Mouse (Mus musculus) liver, embryonic 14.5 days (tissue): ENCODE measurements around the gene Timm29. TPM values are rescaled to one million over a fixed set of nuclear protein-coding genes. Genes with fewer than 3 reads are reported as not detected.

Experiments used
- ATAC-seq: fragments of 200-750 bp; cut with Nextera tagmentation; 2 replicates; pipeline ENCODE4 v1.8.0; 2017; ENCODE audit warnings: moderate number of reproducible peaks, mild to moderate bottlenecking, moderate library complexity; ENCODE audit not compliant: insufficient read depth
- DNase-seq, 3 experiments: peaks; one replicate each; pipeline ENCODE4 v3.0.0-alpha.2; 2012 to 2013; ENCODE audit warnings: low read depth in 3 of 3, low spot score in 3 of 3
- H3K27ac ChIP-seq: fragments of 300-500 bp; sonication (generic); 2 replicates; pipeline ENCODE4 v1.5.1; 2014; ENCODE audit warnings: moderate library complexity, mild to moderate bottlenecking, control low read depth, inconsistent platforms
- H3K27me3 ChIP-seq: fragments of 300-500 bp; sonication (generic); 2 replicates; pipeline ENCODE4 v1.6.1; 2014; ENCODE audit warnings: mild to moderate bottlenecking, low read length, moderate library complexity; ENCODE audit not compliant: control insufficient read depth, insufficient read depth
- H3K36me3 ChIP-seq: fragments of 300-500 bp; sonication (generic); replicated peaks from 2 replicates; pipeline ENCODE4 v1.6.1; 2014; ENCODE audit warnings: low read depth; ENCODE audit not compliant: control insufficient read depth, insufficient read depth
- H3K4me1 ChIP-seq, 2 experiments: fragments of 200-500 bp in 1 of 2; fragments of 300-500 bp in 1 of 2; sonication (generic) in 1 of 2; replicated peaks; 2 replicates each; pipeline ENCODE4 v1.6.1; 2012 to 2014; ENCODE audit warnings: antibody characterized with exemption in 1 of 2, inconsistent platforms in 1 of 2, low read length in 1 of 2; ENCODE audit not compliant: control insufficient read depth in 2 of 2, insufficient read depth in 2 of 2
- H3K4me2 ChIP-seq: fragments of 300-500 bp; sonication (generic); 2 replicates; pipeline ENCODE4 v1.6.1; 2014; ENCODE audit warnings: low read depth, mild to moderate bottlenecking, control low read depth, moderate library complexity
- H3K4me3 ChIP-seq, 2 experiments: fragments of 200-500 bp in 1 of 2; fragments of 300-500 bp in 1 of 2; sonication (generic) in 1 of 2; 2 replicates each; pipeline ENCODE4 v1.5.1; 2012 to 2014; ENCODE audit warnings: low read depth in 2 of 2, low read length in 2 of 2, mild to moderate bottlenecking in 2 of 2, control low read depth in 1 of 2, inconsistent platforms in 1 of 2, moderate library complexity in 1 of 2; ENCODE audit not compliant: insufficient read depth in 1 of 2
- H3K9ac ChIP-seq: fragments of 300-500 bp; sonication (generic); replicated peaks from 2 replicates; pipeline ENCODE4 v1.6.1; 2014; ENCODE audit warnings: mild to moderate bottlenecking, control low read depth, moderate library complexity
- H3K9me3 ChIP-seq: fragments of 300-500 bp; sonication (generic); 2 replicates; pipeline ENCODE4 v1.6.1; 2016; ENCODE audit warnings: low read length, mixed read lengths; ENCODE audit not compliant: control insufficient read depth
- CTCF ChIP-seq: IDR thresholded peaks from 2 replicates; pipeline ENCODE4 v1.5.1; 2016; ENCODE audit warnings: antibody characterized with exemption, low read depth, control low read depth
- EP300 ChIP-seq: IDR thresholded peaks from 2 replicates; pipeline ENCODE4 v1.6.1; 2016; ENCODE audit warnings: antibody characterized with exemption, low read depth
- WGBS: fragments of 180-500 bp; shearing (Covaris S2); extraction: QIAGEN DNeasy Blood & Tissue Kit; methylation state at CpG from one replicate; pipeline ENCODE4 v1.1.7; 2014; ENCODE audit not compliant: insufficient replicate concordance; 5-methylcytosine and 5-hydroxymethylcytosine counted together
- polyA plus RNA-seq, 2 experiments: library from polyadenylated mRNA; depleted of rRNA in 1 of 2; stranded (reverse) in 1 of 2; unstranded in 1 of 2; fragments of >200 nt; fragmentation: Nextera tagmentation in 1 of 2; extraction: Ambion mirVana in 1 of 2; gene quantifications; 2 replicates each; pipeline versions ENCODE4 v1.2.1 to v1.2.3; 2012 to 2014

Gene Timm29
- polyA plus RNA-seq, 2 experiments, result 15.3 to 17.0 TPM

GRCm38 (mm10) chr9:21594838-21595237 lies 2.3 kb downstream of the Timm29 start:
- Histone ChIP-seq H3K9ac (no peak overlapping the region), H3K27ac (no peak overlapping the region), H3K36me3 (no peaks in the 10 kb centered on the region; the same call in 1 of the 2 replicates), H3K9me3 (no peaks in the 10 kb centered on the region), H3K27me3 (no peaks in the 10 kb centered on the region), H3K4me3 (no peak overlapping the region), H3K4me1 (peaks cover 0 to 15% of the 10 kb centered on the region in 2 experiments), H3K4me2 (0 out of 2 replicates have a peak overlapping the region, but pooled peaks have one; percentile 80)
- TF ChIP-seq EP300 (no peak), CTCF (no peak)
- no peak for ATAC-seq
- no peak for DNase-seq
- 70% methylated on average over 2 of the region's 2 CpGs for WGBS

- no peaks in the 10 kb centered on the region for H3K9me3 ChIP-seq
- H3K4me3 ChIP-seq, result no peak overlapping the region
- DNase-seq (peak in 2 of 3 experiments; percentile 22 to 37), ATAC-seq (no peak)
- H3K27me3 ChIP-seq, result no peaks in the 10 kb centered on the region
- 17% methylated on average over 2 of the region's 2 CpGs for WGBS
- H3K36me3 ChIP-seq, result no peaks in the 10 kb centered on the region; the same call in 1 of the 2 replicates
- peak; percentile 62 for TF ChIP-seq CTCF
- TF ChIP-seq EP300, result no peak
- H3K4me2 ChIP-seq, result no peak overlapping the region
- H3K4me1 ChIP-seq, result peaks cover 0 to 20% of the 10 kb centered on the region in 2 experiments
- H3K27ac ChIP-seq, result no peak overlapping the region
- H3K9ac ChIP-seq, result no peak overlapping the region
Observed at GRCm38 (mm10) chr9:21598198-21598597, 5.7 kb downstream of the Timm29 start.

GRCm38 (mm10) chr9:21600186-21600585 lies 7.7 kb downstream of the Timm29 start:
- peaks cover 0 to 11% of the 10 kb centered on the region in 2 experiments; a peak in 3 of 4 replicates for H3K4me1 ChIP-seq
- ATAC-seq (peak; percentile 76), DNase-seq (peak in 1 of 3 experiments; percentile 30)
- H3K9me3 ChIP-seq, result no peaks in the 10 kb centered on the region
- no peak overlapping the region; the same call in 1 of the 2 replicates for H3K9ac ChIP-seq
- H3K27me3 ChIP-seq, result no peaks in the 10 kb centered on the region
- H3K4me2 ChIP-seq, result no peak overlapping the region
- H3K36me3 ChIP-seq, result no peaks in the 10 kb centered on the region; the same call in 1 of the 2 replicates
- H3K4me3 ChIP-seq, result no peak overlapping the region
- WGBS, result 35% methylated on average over 3 of the region's 3 CpGs
- H3K27ac ChIP-seq, result no peak overlapping the region
- TF ChIP-seq EP300 (0 out of 2 replicates have a peak, but pooled peaks have one; percentile 12), CTCF (no peak)

- ATAC-seq, result no peak
- no peak overlapping the region for H3K27ac ChIP-seq
Observed at GRCm38 (mm10) chr9:21601073-21601472, 8.6 kb downstream of the Timm29 start.

GRCm38 (mm10) chr9:21601722-21602399 lies 9.3 kb downstream of the Timm29 start:
- ATAC-seq (peak; percentile 48), DNase-seq (peak; percentile 64 to 65 (median 65))
- Histone ChIP-seq H3K27me3 (no peaks in the 10 kb centered on the region), H3K9me3 (no peaks in the 10 kb centered on the region), H3K4me1 (peaks cover 0 to 11% of the 10 kb centered on the region in 2 experiments; a peak in 3 of 4 replicates), H3K9ac (no peak overlapping the region), H3K36me3 (no peaks in the 10 kb centered on the region; the same call in 1 of the 2 replicates), H3K4me3 (no peak overlapping the region), H3K4me2 (no peak overlapping the region), H3K27ac (no peak overlapping the region)
- TF ChIP-seq CTCF, result peak; percentile 94
- no peak for TF ChIP-seq EP300
- 50% methylated on average over 10 of the region's 10 CpGs for WGBS

More at GRCm38 (mm10) chr9:21601073-21601472, 8.6 kb downstream of the Timm29 start:
- no peak overlapping the region for H3K4me2 ChIP-seq
- TF ChIP-seq EP300 (no peak), CTCF (no peak)
- WGBS, result 70% methylated on average over 2 of the region's 2 CpGs
- no peaks in the 10 kb centered on the region for H3K27me3 ChIP-seq
- H3K4me3 ChIP-seq, result no peak overlapping the region
- H3K9me3 ChIP-seq, result no peaks in the 10 kb centered on the region
- no peak for DNase-seq
- no peak overlapping the region for H3K9ac ChIP-seq
- no peaks in the 10 kb centered on the region; the same call in 1 of the 2 replicates for H3K36me3 ChIP-seq
- peaks cover 0 to 11% of the 10 kb centered on the region in 2 experiments; a peak in 3 of 4 replicates for H3K4me1 ChIP-seq
